Mouse (Mus musculus) adrenal gland, adult 2 months (tissue): Measurements from ENCODE around the gene Chka. TPM values are rescaled to one million over a fixed set of nuclear protein-coding genes. Genes with fewer than 3 reads are reported as not detected.

Source experiments
- DNase-seq: peaks from one replicate; pipeline ENCODE4 v3.0.0; 2021
- polyA plus RNA-seq: library from polyadenylated mRNA; depleted of rRNA; stranded (reverse); fragments of >200 nt; gene quantifications from 2 replicates; pipeline ENCODE4 v1.2.3, GENCODE M21; 2012
- total RNA-seq, 2 experiments: library from RNA; stranded (reverse); gene quantifications; 2 replicates each; pipeline ENCODE4 v1.2.3; 2021

Chka gene
- total and polyA plus RNA-seq, 3 experiments = 42.1 to 149 (median 124) TPM

DNA sequence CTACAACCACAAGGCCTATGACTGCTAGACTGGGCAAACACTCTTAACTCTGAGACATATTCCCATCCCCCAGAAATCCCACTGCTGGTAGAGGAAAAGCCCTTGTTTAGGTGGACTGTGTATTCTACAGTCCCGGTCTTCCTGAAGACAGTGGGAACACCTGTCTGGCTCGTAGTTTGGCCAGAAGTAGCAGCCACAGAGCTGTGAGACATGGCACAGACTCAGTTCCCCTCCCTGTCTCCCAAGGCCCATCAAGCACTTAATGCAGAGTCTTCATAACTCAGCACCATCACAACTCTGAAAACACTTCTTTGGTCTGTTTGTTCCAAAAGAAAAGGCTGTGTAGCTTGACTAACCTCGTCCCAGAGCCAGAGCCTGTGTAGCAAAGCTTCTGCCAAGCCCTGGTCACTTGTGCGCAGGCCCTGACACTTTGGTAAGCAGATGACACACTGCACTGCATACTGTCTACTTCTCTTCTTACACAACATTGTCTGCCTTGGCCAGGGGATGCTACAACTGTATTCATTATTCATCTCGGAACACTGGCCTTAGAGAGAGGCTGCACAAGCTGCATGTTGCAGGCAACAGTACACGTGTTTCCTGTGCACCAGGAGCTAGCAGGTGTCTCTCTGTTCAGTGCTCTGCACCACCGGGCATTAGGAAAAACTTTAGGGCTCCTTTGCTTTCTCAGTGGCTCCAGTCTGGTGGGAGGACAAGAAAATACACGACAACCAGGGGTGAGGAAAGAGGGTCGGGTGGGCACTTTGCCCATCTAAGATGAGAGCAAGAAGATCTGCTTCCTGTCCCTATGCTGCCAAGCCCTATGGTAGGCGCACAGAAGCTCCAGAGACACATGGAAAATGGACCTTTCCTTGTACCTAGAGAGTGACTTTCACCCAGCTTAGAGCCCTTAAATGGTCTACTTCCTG, 4.6 kb upstream of the Chka start:
- DNase-seq = peak; percentile 77

- DNase-seq = no peak
These were observed 3.9 kb upstream of the Chka start for GRCm38 (mm10) chr19:3847711-3848110.

GRCm38 (mm10) chr19:3848207-3848808, 3.3 kb upstream of the Chka start:
- no peak for DNase-seq

DNA sequence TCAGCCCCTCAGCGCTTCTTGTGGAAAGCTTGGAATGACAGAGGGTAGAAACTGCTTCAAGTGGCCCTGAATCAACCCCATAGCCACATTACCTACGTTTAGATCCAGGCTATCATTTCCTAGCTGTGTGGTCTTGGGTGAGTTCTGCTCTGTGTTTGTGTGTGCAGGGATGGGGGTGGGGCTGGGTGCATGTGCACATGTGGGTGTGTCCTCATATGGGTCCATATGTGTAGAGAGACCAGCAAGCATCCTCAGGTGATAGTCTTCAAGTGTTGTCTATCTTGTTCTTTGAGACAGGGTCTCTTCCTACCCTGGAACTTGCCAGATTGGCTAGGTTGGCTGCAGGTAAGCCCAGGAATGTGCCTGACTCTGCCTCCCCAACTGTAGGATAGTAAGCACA, 2.3 kb upstream of the Chka start:
- no peak for DNase-seq

DNA sequence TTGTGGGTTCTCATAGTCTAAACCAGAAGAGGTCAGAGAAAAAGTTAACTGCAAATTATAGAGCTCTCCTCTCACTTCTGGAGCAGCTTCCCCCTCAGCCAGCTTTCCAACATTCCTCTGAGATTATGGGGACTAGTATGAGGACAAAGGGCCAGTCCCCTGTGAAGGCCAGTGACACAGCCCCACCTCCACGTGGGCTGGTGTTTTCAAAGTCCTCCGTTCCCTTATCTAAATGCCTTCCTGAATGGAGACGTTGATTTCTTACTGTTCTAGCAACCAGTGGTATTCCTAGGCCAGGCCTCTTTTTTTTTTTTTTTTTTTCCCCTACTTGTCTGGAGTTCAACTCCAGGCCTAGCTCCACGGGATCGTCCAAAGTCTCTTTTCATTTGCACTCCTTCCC, 1.5 kb upstream of the Chka start:
- DNase-seq = peak; percentile 72

DNA sequence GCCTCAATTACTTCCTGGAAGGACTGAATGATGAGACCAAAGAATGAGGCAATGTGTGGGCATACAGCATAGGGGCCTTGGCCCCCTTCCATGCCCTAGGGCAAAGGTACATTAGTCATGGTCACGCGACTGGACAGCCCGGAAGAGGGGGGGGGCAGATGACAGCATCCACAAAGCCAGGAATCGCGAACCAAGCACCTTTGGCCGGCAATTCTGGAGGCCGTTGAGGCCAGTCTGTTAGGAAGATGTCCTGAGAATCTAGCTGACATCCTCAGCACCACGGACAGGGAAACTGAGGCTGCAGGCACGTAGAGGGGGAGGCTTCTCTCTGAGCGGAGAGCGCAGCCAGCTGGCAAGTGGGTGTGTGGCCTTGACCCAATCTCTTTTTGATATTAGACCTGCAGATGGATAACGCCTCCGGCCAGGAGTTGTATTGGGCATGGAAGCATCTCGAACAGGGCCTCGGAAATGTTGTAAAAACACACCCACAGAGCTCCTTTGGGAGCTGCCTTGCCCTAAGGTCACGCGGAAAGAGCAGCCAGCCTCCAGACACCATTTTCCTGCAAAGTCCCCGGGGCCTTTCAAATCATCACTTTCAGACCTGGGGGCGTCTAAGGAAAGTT, 615 bp upstream of the Chka start:
- DNase-seq = peak; percentile 90

GRCm38 (mm10) chr19:3851979-3852681, 557 bp downstream of the Chka start:
- DNase-seq = peak; percentile 78

- DNase-seq = no peak
These were observed 1.5 kb downstream of the Chka start for GRCm38 (mm10) chr19:3853121-3853520.

- peak; percentile 72 for DNase-seq
These were observed 2.3 kb downstream of the Chka start for GRCm38 (mm10) chr19:3853891-3854290.

GRCm38 (mm10) chr19:3855091-3855490, 3.5 kb downstream of the Chka start:
- DNase-seq = no peak

DNA sequence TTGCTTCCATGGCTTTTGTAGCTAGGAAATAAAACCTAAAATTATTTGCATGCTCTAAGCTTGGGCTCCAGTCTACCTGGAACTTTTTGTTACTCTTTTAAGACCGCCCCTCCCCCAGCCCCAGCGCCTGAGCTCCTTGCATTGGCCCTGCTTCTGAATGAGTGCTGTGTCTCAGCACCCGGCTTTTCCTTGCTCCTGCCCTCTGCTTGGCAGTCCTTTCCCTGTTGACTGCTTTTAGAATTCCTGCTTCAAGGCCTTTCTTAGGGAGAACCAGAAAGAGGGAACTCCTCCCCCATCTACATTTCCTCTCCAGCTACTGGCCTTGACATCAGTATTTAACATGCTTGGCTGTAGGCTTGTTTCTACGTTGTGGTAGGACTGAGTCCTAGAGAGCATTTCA, 4.0 kb downstream of the Chka start:
- peak; percentile 54 for DNase-seq

GRCm38 (mm10) chr19:3857220-3857619, 5.6 kb downstream of the Chka start:
- DNase-seq = no peak

- no peak for DNase-seq
These were observed 11.1 kb downstream of the Chka start for GRCm38 (mm10) chr19:3862713-3863112.

- no peak for DNase-seq
These were observed 13.4 kb downstream of the Chka start for GRCm38 (mm10) chr19:3864960-3865359.

- DNase-seq = no peak
These were observed 16.7 kb downstream of the Chka start for GRCm38 (mm10) chr19:3868290-3868689.

DNA sequence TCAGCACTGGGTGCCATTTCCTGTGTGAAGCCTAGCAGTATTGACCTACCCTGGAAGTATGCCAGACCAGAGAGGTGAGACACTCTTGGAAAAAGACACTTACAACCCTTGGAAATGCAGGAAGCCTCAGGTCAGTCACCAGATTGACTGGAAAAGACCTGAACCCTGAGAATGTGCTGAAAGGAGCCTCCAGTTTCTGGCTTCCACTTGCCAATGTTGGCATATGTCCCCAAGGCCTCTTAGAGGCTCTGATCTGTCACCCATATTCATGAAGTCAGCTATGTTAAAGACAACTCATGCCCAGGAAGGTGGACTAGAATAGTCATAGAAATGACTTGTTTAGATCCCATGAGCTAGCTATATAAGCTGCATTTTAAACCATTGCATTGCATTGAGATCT, 19.9 kb downstream of the Chka start:
- no peak for DNase-seq

DNA sequence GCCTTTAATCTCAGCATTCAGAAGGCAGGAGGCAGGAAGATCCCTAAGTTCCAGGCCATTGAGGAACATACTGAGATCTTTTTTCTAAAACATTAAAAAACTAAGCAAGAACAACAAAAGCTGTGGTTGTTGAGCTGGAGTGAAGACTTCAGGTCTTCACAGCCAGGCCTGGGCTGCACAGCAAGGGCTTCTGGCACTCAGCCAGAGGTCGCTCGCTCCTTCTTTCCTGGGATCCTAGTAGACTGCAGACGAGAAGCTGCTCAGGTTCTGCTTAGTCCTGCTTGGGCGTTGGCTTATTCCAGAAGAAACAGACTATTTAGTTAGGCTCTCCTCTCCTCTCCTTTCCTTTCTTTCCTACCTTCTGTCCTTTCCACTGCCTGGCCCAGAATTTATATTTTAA, 20.8 kb downstream of the Chka start:
- DNase-seq = no peak

- DNase-seq = no peak
These were observed 23.5 kb downstream of the Chka start for GRCm38 (mm10) chr19:3875045-3875444.

DNA sequence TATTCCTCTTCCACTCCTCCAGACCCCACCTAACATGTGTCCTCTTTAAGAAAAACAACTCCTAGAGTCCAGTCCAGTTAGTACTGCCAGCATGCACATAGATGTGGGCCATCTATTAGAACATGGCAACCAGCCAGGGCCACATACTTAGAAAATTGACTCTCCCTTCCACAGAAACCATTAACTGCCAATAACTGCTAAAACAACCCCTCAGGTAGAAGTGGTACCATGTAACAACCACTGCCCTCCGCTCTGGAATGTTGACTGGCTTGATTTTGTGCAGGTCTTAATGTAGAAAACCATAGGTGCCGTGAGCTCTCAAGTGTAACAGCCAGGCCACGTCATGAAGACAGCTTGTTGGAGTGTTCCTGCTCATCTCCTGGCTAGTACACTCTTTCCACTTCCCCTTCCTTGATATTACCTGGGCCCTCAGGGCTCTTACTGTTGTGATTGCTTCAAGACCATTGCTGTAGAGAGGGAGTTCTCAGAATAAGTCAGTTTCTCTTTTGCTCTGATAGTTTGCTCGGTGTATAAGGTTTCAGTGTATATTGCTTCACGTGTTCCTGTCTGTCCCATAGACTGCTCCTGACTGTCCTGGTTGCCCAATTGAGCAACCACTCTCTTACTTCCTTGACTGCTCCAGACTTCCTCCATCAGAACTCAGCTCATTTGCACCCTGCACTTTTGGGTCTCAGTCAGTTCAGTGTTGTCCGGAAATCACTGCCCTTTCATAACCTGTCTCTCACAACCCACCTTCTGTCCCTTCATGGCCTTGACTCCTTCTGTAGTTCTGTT, 28.7 kb downstream of the Chka start:
- DNase-seq = no peak

DNA sequence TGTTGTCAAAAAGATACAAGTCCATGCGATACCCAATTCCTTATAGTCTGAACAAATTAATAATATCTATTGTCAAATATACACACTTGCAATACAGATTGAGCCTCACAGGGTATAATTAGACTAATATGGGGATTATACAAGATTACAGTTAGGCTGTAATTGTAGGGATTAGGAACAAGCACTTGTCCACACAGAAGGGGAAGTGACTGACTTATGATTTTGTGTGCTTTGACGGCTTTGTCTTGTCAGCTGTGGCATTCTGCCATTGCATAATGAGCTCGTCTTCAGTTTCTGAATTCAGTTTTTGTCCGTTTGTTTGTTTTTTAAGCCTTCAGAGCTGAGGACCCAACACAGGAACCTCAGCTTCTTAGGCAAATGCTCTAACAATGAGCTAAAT, 30.6 kb downstream of the Chka start:
- DNase-seq = no peak

GRCm38 (mm10) chr19:3884325-3884990, 32.9 kb downstream of the Chka start:
- DNase-seq = peak; percentile 46
